Comparison of ENCODE assay signal across 10 mouse cellular contexts in genomic region chr16:72691909-72692308, GRCm38 (mm10).
DNase-seq lines count a peak whose midpoint lies in the region; ATAC-seq and TF ChIP-seq lines count a peak whose summit lies in the region.
"Had no signal": no experiment of that assay in that cellular context is flagged by ENCODE, and none has a peak within 500 bp of the region (broad histone marks: within the 10 kb centered on the region; RNA-seq: fewer than 3 reads in every experiment).

No protein-coding gene starts in this region.

- H3K4me1 ChIP-seq in liver, adult 2 months (ENCODE audit: control insufficient read depth, insufficient read depth, low read length), result peaks cover 8% of the 10 kb centered on the region; the same call in 1 of the 2 replicates
- peaks cover 84% of the 10 kb centered on the region for H3K4me1 ChIP-seq in hindbrain, embryonic 10.5 days (replicated peaks)
- peaks cover 5% of the 10 kb centered on the region; the same call in 1 of the 2 replicates for H3K4me1 ChIP-seq in midbrain, postnatal 0 days (ENCODE audit: insufficient read depth, low read length)

- H3K9me3 ChIP-seq in hindbrain, embryonic 10.5 days, result no peaks in the 10 kb centered on the region
- H3K9me3 ChIP-seq in midbrain, postnatal 0 days (ENCODE audit: low read length), result no peaks in the 10 kb centered on the region

- no peak overlapping the region for H3K4me2 ChIP-seq in midbrain, postnatal 0 days (ENCODE audit: low read depth, low read length, poor library complexity, severe bottlenecking)

- peak; percentile 20 to 34 for DNase-seq in cerebellum, postnatal 10 days
- no peak for DNase-seq in cerebellum, adult 8-10 months
- peak; percentile 72 for DNase-seq in liver, adult 2 months (ENCODE audit: extremely low read depth, low read depth, low spot score)
- DNase-seq in liver, result no peak
- DNase-seq in hindbrain, embryonic 10.5 days (ENCODE audit: low spot score), result no peak
- DNase-seq in midbrain, postnatal 0 days (ENCODE audit: low spot score), result peak; percentile 56
- no peak for DNase-seq in urinary bladder, postnatal 4 days (ENCODE audit: low spot score in 2 of 2)
- no peak for DNase-seq in spleen, postnatal 36 days (ENCODE audit: low spot score in 2 of 2)
- DNase-seq: kidney, postnatal 25 days; lung, postnatal 10 days had no signal

- H3K27me3 ChIP-seq in liver, adult 2 months (ENCODE audit: control insufficient read depth, insufficient read depth, low read length), result no peaks in the 10 kb centered on the region
- no peaks in the 10 kb centered on the region for H3K27me3 ChIP-seq in hindbrain, embryonic 10.5 days (ENCODE audit: insufficient read depth, poor library complexity, severe bottlenecking)
- H3K27me3 ChIP-seq in midbrain, postnatal 0 days (ENCODE audit: insufficient read depth, low read length), result no peaks in the 10 kb centered on the region

- WGBS in liver, adult 2 months, result 44% methylated on average over 3 of the region's 3 CpGs
- 36% methylated on average over 3 of the region's 3 CpGs for WGBS in hindbrain, embryonic 10.5 days
- WGBS in midbrain, postnatal 0 days, result 17% methylated on average over 3 of the region's 3 CpGs

- H3K79me2 ChIP-seq in liver, adult 2 months (ENCODE audit: control insufficient read depth, insufficient read depth, low read length), result no peaks in the 10 kb centered on the region; the same call in 1 of the 2 replicates

- no peaks in the 10 kb centered on the region for H3K36me3 ChIP-seq in liver, adult 2 months (ENCODE audit: control insufficient read depth, insufficient read depth, low read length)
- H3K36me3 ChIP-seq in hindbrain, embryonic 10.5 days, result no peaks in the 10 kb centered on the region
- no peaks in the 10 kb centered on the region for H3K36me3 ChIP-seq in midbrain, postnatal 0 days (ENCODE audit: insufficient read depth, low read length)

- H3K9ac ChIP-seq in liver, adult 2 months (ENCODE audit: low read depth, low read length), result no peak overlapping the region
- no peak overlapping the region for H3K9ac ChIP-seq in midbrain, postnatal 0 days (replicated peaks; ENCODE audit: low read length, poor library complexity, severe bottlenecking)

- TF ChIP-seq CTCF in liver, adult 2 months (IDR thresholded peaks at IDR 0.05; ENCODE audit: low read depth, low read length), result peak; percentile 22; the same call in 1 of the 2 replicates
- TF ChIP-seq CTCF in midbrain, postnatal 0 days (IDR thresholded peaks at IDR 0.05), result peak; percentile 73

- no peak overlapping the region for H3K27ac ChIP-seq in liver, adult 2 months (replicated peaks; ENCODE audit: insufficient read depth, low read depth, low read length)
- H3K27ac ChIP-seq in hindbrain, embryonic 10.5 days, result peak overlapping the region; percentile 86
- H3K27ac ChIP-seq in midbrain, postnatal 0 days (ENCODE audit: low read depth, low read length), result no peak overlapping the region; the same call in 1 of the 2 replicates

- H3K4me3 ChIP-seq in liver, adult 2 months (ENCODE audit: insufficient read depth, low read depth, low read length), result no peak overlapping the region
- no peak overlapping the region for H3K4me3 ChIP-seq in hindbrain, embryonic 10.5 days
- no peak overlapping the region for H3K4me3 ChIP-seq in midbrain, postnatal 0 days (ENCODE audit: low read depth, low read length)

- TF ChIP-seq POLR2A in liver, adult 2 months (IDR thresholded peaks at IDR 0.05; ENCODE audit: extremely low read depth, insufficient read depth, low read length), result no peak

- no peak for ATAC-seq in midbrain, postnatal 0 days (ENCODE audit: low FRiP score)

Comparison
In these comparisons a context has a peak if more than half of its experiments do, and no peak if none do; other contexts are left out.
1. DNase-seq: peak in cerebellum, postnatal 10 days (2 of 2), liver, adult 2 months (single experiment) and midbrain, postnatal 0 days (single experiment); none in cerebellum, adult 8-10 months (single experiment), liver (single experiment), hindbrain, embryonic 10.5 days (single experiment), urinary bladder, postnatal 4 days (0 of 2) and spleen, postnatal 36 days (0 of 2).